Mouse (Mus musculus): Measurements from ENCODE around the gene Gnai2. TPM values are rescaled to one million over a fixed set of nuclear protein-coding genes. Genes with fewer than 3 reads are reported as not detected.

Gnai2 gene
- polyA plus RNA-seq, 1 experiment: 351 TPM

DNA sequence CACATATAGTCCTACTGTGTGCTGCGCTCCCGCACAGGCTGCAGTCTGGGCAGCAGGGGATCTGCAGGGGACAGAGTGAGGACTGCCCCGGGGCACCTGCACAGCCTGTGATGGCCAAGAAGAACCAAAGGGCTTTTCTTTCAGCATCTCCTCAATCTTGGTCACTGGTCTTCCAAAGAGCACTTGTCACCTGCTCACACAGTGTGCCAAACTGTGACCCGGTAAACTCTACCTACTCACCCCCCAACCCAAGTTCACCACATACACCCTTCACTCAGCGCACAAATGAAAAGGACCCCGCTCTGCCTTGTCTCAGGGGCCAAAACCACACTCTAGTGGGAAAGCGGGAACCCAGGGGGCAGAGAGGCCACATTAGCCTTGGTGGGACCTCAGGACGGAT lies 3.3 kb downstream of the Gnai2 start:
- no peak for DNase-seq (ENCODE audit: extremely low spot score in 1 of 2, low spot score in 1 of 2)

- no peak for DNase-seq (ENCODE audit: extremely low spot score in 1 of 2, low spot score in 1 of 2)
These were observed 3.8 kb downstream of the Gnai2 start for GRCm38 (mm10) chr9:107631311-107631826.

DNA sequence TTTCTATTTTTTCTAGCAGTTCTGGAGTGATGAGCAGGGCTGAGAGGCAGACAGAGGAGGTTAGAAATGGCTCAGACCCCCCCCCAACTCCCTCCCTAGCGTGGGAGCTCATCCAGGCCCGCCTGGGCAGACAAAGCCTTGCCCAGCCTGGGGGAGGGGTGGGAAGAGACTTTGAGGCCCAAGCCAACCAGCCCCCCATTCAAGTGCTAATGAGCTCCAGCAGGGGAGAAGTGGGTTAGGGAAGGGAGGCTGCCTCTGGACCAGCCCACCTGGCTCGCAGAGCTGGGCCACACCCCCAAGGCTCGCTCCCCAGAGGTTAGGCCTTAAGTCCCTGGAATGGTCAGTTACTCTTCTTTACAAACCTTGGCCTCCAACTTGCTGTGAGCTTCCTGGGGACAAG lies 4.6 kb downstream of the Gnai2 start:
- peak in 1 of 2 experiments; percentile 59 for DNase-seq (ENCODE audit: extremely low spot score in 1 of 2, low spot score in 1 of 2)

DNA sequence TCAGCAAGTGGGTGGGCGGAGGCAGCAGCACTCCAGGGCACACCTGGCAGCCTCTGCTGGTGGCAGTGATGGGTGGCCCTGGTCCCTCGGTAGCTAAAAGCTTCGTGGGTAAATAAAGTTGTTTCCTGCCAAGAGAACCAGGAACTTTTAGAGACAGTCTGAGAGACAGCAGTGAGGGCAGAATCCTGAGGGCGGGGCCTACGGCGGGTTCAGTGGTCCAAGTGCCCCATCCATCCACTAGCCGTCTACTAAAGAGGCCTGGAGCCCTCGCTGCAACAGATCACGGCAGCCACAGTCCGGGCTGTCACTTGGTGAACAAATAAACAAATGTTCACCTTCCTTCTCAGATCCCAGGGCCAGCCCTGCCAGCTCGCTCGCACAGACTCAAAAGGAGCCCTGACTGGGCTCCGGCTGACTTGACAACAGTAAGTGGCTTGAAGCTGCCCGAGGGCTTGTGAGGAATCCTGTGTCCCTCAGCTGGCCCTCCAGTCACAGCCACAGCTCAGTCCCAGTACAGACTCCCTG lies 5.2 kb downstream of the Gnai2 start:
- DNase-seq (ENCODE audit: extremely low spot score in 1 of 2, low spot score in 1 of 2): no peak

GRCm38 (mm10) chr9:107629411-107629730 lies 5.8 kb downstream of the Gnai2 start:
- no peak for DNase-seq (ENCODE audit: extremely low spot score in 1 of 2, low spot score in 1 of 2)

DNA sequence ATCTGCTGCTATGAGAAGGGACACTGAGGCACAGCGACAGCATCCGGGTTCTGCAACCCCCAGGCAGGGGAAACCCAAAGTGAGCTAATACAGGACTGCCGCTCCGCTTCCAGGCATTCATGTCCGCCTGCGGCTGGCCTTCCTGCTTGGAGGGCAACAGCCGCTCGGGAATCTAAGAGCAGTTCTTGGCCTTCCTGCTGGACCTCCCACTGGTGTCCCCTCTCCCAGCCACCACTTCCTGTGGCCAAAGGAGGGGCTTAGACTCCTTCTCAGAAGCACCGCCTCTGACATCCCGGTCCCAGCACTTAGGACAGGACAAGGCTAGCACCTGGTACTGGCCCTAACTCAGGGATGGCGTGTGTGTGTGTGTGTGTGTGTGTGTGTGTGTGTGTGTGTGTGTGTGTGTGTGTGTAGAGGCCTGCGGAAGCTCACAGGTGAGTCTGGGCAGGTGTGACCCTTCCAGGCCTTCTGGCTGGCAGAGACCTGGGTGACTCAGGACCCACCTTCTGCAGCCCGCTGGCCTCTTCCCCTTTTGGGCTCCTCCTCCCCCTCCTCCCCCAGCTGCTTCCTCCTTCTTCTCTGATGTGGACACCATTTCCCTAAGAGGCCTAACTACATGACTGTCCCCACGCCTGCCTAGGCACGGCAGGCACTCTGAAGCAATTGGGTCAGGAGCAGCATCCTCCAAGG lies 6.3 kb downstream of the Gnai2 start:
- DNase-seq (ENCODE audit: extremely low spot score in 1 of 2, low spot score in 1 of 2): no peak

DNA sequence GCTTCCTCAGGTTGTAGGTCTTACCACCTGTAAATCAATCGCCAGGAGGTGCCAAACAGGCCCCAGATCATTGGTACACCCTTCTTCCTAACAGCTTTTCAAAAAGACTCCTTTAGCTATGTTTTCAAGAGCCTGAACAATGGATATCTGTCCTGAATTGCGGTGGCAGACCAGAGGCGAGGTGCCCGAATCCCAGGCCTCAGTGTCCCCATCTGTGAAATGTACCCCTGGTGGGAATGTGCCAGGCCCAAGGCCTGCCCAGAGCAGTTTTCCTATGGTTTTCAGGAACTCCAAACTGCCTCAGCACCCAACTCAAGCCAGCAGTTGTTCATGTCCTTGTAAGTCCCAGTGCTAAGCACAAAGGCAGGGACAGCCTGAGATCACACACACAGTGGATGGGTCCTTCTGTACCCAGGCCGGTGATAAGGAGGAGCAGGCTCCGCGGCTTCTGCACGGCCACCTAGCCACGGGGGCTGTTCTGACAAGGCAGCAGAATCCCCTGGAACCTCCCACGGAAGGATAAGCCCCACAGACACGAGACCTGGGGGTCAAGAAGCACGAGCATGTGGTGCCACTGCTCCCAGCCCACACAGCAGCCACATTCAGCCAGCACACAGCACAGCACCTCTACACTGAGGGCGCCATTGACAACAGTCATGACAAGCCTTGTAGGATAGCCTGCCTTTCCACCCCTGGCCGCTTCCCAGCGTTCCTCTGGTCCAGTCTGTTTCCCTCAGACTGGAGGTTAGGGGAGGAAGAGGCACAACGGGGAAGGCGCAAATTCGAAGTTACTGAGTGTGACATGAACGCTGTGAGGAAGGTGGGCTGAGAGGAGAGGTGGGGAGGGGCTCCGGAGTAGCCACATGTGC lies 7.5 kb downstream of the Gnai2 start:
- no peak for DNase-seq (ENCODE audit: extremely low spot score in 1 of 2, low spot score in 1 of 2)

DNA sequence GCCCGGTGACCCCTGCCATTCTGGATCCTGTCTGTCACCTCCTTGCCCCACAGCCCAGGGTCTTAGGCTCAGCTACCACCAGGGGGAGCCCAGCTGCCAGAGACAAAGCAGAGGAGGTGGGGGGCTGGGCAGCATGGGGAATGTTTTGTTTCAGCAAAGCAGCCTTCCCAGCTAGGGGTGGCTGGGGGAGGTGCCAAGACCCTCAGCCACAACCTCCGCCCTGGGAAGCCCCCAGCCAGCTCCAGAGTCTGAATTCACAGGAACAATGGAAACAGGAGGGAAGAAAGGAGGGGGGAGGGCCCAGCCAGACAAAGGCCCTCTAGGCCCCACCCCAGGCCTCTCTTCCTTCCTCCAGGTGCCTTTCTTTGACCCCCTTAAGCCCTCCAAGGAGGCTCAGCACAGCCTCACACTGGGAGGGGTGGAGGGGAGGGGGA lies 8.3 kb downstream of the Gnai2 start:
- DNase-seq (ENCODE audit: extremely low spot score in 1 of 2, low spot score in 1 of 2): peak in 1 of 2 experiments; percentile 84

- DNase-seq (ENCODE audit: extremely low spot score in 1 of 2, low spot score in 1 of 2): no peak
These were observed 8.9 kb downstream of the Gnai2 start for GRCm38 (mm10) chr9:107626158-107626843.

DNA sequence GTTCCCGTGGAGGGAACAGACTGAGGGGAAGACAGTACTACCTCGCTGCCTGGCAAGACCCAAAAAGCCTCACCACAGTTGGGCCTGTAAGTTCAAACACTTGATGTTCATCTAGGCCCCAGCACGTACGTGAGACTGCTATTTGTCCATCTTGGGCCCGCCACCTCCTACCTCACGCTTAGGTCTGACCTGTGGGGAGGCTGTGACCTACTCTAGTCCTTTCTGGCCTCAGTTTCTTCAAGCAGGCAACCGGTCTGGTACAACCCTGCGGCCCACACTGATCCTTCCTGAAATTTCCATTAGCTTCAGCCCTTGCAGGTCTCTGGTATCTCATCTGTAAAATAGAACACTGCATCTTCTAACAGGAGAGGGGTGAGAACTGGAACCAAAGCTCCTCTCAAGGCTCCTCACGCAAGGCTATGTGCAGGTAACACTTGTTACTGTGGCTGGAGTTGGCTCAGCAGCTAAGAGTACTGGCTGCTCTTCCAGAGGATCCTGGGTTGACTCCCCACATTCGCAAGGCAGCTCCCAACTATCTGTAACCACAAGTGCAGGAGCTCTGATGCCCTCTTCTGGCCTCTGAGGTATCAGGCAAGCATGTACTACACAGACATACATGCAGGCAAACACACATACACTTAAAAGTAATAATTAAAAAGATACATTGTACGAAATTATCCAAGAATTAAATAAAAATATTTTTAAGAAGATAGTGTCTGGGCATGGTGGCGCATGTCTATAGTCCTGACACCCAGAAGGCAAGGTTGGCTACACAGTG lies 9.6 kb downstream of the Gnai2 start:
- no peak for DNase-seq (ENCODE audit: extremely low spot score in 1 of 2, low spot score in 1 of 2)

- DNase-seq (ENCODE audit: extremely low spot score in 1 of 2, low spot score in 1 of 2): no peak
These were observed 10.2 kb downstream of the Gnai2 start for GRCm38 (mm10) chr9:107624951-107625350.

DNA sequence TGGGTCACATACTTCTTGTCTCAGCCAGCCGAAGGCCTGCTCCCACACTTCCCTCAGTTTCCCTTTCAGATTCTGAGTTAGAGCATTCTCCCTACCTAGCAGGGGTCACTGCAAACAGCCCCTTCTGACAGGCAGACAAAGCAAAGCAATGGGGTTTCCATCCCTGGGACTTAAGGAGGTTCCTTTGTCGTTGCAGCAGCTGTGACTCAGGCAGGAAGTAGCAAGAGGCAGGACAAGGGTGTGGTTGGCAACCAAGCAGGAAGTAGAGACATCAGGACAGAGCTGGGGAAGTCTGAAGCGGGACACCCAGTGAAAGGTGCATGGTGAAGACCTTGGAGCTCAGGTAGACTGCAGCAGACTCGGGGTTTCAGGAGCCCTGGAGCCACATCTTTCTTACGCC lies 10.6 kb downstream of the Gnai2 start:
- DNase-seq (ENCODE audit: extremely low spot score in 1 of 2, low spot score in 1 of 2): no peak

DNA sequence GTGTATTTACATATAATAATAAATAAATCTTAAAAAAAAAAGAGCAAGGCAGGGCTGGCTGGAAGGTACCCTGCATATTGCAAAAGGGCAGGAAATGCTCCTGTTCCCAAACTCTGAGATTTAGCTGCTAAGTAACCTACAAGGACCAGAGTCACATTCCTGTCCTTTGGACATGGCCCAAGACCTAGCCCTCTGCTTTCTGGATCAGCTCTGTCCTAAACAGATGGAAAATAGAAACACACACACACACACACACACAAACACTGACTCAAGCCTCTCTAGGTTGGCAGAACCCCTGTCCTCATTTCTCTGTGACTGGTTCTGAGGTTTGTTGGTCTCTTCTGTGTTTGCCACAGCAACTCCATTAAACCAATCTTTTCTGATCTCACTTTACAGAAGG lies 14.2 kb downstream of the Gnai2 start:
- no peak for DNase-seq (ENCODE audit: extremely low spot score in 1 of 2, low spot score in 1 of 2)

DNA sequence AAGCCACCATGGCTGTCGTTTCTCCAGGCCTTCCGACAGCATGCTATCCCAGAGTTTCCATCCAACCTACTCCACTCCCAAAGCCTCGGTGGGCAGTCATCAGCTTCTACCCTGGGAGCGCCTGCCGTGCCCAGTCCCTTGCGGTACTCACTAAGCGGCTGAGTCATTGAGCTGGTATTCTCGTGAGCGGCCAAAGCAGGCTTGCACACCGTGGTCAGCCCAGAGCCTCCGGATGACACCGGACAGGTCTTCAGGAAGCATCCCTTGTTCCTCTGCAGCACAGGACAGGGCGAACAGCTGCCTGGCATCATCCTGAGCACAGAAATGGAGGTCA lies 15.7 kb downstream of the Gnai2 start:
- no peak for DNase-seq (ENCODE audit: extremely low spot score in 1 of 2, low spot score in 1 of 2)

DNA sequence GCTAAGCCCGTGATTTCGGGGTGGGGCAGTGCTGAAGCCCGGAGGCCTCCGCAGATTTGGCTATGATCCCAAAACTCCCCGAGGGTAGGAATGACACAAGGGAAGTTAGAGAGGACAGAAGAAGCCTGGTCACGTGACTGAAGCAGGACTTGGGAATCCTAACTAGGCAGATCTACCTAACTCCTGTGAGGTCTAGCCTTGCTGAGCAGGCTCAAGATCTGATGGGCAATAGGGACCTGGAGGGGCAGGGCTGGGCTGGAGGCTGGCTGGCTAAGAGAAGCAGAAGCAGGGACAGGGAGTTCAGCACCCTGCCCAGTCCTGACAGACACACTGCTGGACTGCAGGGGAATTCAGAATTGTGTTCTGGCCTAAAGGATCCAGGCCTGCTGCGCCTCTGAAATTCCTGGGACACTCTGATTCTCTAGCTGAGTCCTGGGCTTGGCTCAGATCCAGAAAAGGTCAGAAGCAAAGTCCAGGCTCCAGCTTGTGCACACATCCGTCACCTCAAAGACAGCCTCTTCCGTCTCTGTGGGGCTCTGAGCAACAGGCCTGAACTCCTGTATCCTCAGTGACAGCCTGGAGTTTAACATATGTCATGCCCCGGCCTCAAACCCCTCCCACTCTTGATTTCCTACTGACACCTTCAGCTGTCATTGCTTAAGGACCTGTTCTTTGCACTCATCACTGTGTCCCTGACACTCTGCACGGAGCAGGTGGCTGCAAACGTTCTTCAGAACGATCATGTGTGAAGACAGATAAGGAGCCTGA lies 16.2 kb downstream of the Gnai2 start:
- DNase-seq (ENCODE audit: extremely low spot score in 1 of 2, low spot score in 1 of 2): no peak

DNA sequence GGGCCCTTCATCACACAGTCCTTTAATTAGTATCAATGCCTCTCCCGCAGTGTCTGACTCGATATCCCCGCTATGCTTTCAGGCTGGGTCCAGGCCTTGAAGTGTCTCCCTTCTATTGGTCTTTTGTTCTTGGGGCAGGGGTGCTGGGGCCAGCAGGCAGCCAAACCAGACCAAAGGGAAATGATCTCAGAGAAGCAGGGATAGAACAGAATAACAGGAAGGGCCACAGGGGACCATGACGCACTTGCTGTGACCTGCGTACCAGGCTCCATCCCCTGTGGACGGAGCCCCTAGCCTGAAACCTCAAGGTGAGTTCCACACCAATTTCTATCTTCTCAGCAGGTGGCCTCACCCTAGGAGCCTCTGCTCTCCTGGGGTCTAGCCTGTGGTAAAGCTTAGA lies 17.1 kb downstream of the Gnai2 start:
- no peak for DNase-seq (ENCODE audit: extremely low spot score in 1 of 2, low spot score in 1 of 2)

GRCm38 (mm10) chr9:107617461-107617860 lies 17.7 kb downstream of the Gnai2 start:
- DNase-seq (ENCODE audit: extremely low spot score in 1 of 2, low spot score in 1 of 2): no peak

DNA sequence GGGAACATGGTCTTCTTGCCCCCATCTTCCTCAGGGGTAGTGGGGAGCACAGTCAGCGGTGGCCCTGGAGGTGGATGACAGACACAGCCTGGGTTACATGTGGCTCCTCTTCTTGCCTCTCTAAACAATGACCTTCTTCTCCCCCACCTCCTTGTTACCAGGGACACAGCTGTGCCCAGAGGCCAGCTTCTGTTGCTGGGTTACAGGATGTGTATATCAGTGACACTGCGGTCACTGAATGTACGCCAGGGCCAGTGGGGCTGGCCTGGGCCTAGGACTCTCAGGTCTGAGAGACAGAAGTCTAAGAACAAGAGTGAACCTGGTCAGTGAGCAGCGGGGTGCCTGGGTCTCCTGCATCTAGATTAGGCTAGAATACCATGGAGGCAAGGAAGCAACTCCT lies 20.1 kb downstream of the Gnai2 start:
- DNase-seq (ENCODE audit: extremely low spot score in 1 of 2, low spot score in 1 of 2): no peak

DNA sequence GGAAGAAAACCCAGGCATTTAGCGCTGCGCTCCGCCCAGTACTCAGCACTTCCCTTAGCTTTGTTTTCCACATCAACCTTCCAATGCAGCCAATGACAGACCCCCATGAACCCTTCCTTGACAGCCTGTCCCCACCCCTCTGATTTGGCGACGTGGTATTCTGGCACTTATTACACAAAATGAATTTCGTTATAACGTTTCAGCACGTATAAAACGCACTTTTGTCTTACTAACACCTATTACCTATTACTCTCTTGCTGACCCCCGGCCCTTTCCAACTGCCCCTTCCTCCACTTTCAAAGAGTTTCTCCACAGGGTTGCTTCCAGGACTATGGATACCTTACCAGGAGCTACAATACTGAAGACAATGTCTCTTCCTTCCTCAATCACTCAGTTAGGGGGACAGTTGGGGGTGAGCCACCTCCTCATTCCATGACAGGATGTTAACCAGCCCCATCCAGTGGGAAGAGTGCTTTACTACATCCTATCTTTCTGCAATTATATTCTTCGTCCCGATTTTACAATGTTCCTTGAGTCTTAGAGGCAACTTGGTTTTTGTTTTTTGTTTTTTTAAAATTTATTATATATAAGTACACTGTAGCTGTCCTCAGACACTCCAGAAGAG lies 22.1 kb downstream of the Gnai2 start:
- DNase-seq (ENCODE audit: extremely low spot score in 1 of 2, low spot score in 1 of 2): no peak
